Mouse (Mus musculus) heart, adult 2 months (tissue): ENCODE results near the gene Gm853.

ENCODE experiments used
- CTCF ChIP-seq: fragments of 200-600 bp; IDR thresholded peaks from 2 replicates; pipeline ENCODE4 v1.8.1; 2022; ENCODE audit warnings: antibody characterized with exemption, mild to moderate bottlenecking, moderate library complexity
- POLR2A ChIP-seq: fragments of 200-500 bp; IDR thresholded peaks from 2 replicates; pipeline ENCODE4 v1.6.1; 2011; ENCODE audit warnings: mild to moderate bottlenecking, low read depth, low read length, control low read depth; ENCODE audit not compliant: insufficient read depth

DNA sequence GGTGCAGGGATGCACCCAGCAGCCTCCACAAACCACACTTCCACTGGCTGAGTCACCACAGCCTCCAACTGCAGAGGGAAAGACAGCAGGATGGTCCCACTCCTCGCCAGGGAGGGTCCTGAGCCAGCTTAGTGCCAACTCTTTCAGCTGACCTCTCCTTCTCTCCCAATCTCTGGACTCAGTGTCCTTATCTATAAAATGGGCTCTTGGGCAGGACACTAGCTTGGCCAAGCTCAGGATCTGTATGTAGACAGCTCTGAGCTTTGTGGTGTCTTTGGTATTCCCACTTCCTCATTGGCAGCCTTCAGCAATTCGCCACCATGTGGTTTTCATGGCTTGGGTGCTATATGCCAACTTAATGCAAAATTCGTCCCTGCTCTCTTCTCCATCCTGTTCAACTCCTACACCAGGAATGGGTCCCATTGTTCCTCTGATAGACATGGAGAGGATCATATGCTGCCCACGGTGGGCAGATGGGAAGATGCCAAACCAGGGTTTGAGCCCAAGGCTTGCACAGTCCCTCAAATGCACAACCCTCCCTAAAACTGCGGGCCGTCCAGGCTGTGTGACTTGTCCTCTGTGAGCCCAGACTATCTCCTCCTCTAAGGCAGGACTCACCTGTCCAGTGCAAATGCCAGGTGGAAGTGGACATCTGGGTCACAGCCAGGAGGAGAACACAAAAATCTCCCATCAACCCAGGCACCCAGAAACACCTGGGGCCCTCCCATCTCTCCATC, 48.6 kb upstream of the Gm853 start:
- TF ChIP-seq CTCF (no peak), POLR2A (no peak)
